Mouse (Mus musculus): Measurements from ENCODE around the gene Gm10142. TPM values are rescaled to one million over a fixed set of nuclear protein-coding genes. Genes with fewer than 3 reads are reported as not detected.

The Gm10142 gene
- polyA plus RNA-seq (2017; shearing (Covaris generic)) = not detected

DNA sequence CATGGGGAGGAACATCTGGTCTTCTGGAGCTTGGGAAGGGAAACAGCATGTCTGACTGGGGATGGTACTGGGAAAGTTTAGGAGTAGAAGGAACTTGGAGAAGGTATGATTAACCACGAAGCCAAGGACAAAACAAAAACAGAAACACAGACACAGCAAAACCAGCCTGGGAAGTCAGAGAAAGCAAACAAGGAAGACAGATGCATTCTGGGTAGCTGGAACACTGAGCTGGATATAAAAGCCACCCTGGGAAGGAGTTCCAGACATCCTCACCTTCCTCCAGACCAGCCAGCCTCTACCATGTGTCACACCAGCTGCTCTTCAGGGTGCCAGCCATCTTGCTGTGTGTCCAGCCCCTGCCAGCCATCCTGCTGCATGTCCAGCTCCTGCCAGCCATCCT is at the start of gene Gm10142:
Gm10142 (plus strand) TSS at position 301 of the 400 bp plus-strand sequence.

DNA sequence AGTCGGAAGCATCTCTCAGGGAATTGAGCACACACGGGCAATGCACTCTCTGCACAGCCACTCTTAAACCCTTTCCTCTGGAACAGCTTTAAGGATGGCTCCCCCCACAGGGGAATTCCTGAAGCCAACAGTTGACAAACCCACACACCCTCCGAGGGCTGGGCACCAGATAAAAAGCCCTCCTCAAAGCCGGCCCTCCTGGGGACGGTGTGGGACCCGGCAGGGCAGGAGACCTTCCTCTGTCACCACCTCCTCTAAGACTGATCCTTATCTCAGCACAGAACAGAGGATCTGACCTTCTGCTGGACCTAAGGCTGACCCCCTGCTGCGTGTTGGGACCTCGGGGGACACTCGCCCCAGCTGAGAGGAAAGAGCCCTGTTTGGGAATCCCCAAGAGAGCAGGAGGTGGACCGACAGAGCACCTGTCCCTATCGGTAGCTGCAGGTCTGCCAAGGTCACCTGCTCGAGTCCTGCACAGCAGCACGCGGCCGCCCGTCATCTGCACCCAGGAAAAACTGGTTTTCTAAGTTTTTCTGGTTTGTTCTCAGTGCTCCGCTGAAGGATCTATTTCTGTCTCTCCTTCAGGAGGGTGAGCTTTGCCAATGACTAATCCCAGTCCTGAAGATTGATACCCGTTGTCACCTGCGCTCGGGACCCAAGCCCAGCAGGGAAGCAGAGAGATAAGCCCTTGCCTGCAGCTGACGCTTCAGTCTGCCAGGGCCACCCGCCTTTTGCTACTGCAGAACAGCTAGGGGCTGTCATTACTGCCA is 29.5 kb upstream of the Gm10142 start, which contains the start of gene Tspear:
Tspear (plus strand) TSS at position 675 of the 770 bp plus-strand sequence.

DNA sequence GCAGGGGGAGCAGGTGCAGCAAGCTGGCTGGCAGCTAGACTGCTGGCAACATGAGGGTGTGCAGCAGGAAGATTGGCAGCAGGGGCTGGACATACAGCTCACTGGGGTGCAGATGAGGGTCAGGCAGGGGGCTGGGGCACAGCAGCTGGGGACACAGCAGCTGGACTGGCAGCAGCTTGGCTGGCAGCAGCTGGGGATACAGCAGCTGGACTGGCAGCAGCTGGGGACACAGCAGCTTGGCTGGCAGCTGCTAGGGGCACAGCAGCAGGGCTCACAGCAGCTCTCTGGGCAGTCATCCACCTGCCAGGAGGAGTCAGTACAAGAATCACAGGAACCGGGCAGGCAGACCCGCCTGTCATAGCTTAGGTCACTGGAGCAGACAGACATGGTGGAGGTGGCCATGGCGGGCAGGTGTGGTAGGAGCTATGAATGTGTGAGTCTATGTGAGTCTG is 25.2 kb upstream of the Gm10142 start, which contains the start of gene Gm19402:
Gm19402 (minus strand) TSS at position 402 of the 452 bp plus-strand sequence.

DNA sequence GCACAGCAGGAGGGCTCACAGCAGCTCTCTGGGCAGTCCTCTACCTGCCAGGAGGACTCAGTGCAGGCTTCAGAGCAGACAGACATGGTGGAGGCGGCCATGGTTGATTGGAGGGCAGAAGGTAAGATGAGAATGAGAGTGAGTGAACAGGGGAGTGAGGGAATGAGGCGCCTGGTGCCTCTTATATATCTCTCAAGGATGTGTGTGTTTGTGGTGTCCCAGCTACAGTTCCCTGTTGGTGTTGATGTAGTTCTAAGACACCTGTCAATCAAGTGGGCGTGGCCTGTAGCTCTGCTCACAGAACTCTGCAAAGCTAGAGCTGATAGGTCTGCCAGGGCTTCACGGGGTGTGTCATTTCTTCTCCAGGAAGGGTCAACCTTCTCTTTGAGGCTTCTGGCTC is 18.5 kb upstream of the Gm10142 start, which contains the start of gene Gm9508:
Gm9508 (minus strand) TSS at position 101 of the 400 bp plus-strand sequence.

DNA sequence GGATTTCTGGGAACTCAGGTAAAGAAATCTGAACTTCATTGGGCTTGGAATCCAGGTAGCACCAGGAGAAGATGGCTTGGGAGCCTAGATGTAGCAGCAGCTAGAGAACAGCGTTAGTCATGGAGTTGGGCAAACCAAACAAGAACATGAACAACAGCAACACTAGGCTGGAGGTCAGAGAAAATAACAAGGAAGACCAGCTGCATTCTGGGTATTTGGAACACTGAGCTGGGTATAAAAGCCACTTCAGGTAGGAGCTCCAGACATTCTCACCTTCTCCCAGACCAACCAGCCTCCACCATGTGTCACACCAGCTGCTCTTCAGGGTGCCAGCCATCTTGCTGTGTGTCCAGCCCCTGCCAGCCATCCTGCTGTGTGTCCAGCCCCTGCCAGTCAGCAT is 9.3 kb upstream of the Gm10142 start, which contains the start of gene Gm10272:
Gm10272 (plus strand) TSS at position 301 of the 400 bp plus-strand sequence.

DNA sequence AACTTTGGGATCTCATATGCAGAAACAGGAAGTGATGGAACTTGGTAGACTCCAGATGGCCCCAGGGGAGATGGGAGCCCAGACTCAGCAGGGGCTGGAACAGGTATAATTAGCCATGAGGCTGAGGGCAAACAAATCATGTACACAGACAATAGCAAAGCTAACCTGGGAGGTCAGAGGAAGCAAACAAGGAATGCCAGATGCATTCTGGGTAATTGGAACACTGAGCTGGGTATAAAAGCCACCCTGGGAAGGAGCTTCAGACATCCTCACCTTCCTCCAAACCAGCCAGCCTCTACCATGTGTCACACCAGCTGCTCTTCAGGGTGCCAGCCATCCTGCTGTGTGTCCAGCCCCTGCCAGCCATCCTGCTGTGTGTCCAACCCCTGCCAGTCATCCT is 4.5 kb upstream of the Gm10142 start, which contains the start of gene Gm10024:
Gm10024 (plus strand) TSS at position 301 of the 400 bp plus-strand sequence.

DNA sequence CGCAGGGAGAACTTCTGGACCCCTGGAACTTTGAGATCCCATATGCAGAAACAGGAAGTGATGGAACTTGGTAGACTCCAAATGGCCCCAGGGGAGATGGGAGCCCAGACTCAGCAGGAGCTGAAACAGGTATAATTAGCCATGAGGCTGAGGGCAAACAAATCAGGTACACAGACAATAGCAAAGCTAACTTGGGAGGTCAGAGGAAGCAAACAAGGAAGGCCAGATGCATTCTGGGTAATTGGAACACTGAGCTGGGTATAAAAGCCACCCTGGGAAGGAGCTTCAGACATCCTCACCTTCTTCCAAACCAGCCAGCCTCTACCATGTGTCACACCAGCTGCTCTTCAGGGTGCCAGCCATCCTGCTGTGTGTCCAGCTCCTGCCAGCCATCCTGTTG is 4.7 kb downstream of the Gm10142 start, which contains the start of gene Krtap12-1:
Krtap12-1 (plus strand) TSS at position 301 of the 400 bp plus-strand sequence.

DNA sequence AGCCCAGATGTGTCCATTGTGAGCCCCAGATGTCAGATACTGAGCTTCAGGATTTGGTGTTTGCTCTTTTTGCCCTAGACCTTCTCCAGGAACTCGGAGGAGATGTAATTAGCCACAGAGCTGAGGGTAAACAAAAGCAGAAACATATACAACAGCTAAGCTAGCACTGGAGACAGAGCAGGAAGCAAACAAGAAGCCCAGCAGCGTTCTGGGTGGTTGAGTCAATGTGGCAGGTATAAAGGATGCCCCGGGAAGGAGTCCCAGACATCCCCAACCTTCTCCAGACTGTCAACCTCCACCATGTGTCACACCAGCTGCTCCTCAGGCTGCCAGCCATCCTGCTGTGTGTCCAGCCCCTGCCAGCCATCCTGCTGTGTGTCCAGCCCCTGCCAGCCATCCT is 10.6 kb downstream of the Gm10142 start, which contains the start of gene Gm10100:
Gm10100 (plus strand) TSS at position 301 of the 400 bp plus-strand sequence.

DNA sequence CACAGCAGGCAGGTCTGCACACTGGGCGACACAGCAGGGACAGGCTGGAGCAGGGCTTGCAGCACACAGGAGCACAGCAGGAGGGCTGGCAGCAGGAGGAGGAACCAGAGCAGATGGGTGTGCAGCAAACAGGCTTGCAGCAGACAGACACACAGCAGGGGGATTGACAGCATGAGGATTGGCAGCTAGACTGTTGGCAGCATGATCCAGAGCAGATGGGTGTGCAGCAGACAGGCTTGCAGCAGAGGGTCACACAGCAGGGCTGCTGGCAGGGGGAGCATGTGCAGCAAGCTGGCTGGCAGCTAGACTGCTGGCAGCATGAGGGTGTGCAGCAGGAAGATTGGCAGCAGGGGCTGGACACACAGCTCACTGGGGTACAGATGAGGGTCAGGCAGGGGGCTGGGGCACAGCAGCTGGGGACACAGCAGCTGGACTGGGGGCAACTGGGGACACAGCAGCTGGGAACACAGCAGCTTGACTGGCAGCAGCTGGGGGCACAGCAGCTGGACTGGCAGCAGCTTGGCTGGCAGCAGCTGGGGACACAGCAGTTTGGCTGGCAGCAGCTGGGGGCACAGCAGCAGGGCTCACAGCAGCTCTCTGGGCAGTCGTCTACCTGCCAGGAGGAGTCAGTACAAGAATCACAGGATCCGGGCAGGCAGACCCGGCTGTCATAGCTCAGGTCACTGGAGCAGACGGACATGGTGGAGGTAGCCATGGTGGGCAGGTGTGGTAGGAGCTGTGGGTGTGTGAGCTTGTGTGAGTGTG is 26.5 kb downstream of the Gm10142 start, which contains the start of gene Gm18596:
Gm18596 (minus strand) TSS at position 715 of the 765 bp plus-strand sequence.

DNA sequence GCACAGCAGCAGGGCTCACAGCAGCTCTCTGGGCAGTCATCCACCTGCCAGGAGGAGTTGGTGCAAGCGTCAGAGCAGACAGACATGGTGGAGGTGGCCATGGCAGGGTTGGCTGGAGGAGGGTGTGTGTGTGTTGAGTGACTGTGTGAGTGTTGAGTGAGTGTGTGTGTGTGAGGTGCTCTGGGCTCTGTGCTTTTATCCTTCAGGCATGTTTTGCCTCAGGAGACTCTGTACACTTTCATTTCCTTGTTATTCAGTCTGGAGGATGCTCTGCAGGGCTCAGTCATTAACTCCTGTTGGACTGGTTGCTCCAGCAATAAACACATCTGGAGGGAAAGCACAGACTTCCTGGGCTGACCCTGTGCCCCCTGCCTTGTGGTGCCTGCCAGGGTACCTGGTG is 35.6 kb downstream of the Gm10142 start, which contains the start of gene Gm9736:
Gm9736 (minus strand) TSS at position 101 of the 400 bp plus-strand sequence.

DNA sequence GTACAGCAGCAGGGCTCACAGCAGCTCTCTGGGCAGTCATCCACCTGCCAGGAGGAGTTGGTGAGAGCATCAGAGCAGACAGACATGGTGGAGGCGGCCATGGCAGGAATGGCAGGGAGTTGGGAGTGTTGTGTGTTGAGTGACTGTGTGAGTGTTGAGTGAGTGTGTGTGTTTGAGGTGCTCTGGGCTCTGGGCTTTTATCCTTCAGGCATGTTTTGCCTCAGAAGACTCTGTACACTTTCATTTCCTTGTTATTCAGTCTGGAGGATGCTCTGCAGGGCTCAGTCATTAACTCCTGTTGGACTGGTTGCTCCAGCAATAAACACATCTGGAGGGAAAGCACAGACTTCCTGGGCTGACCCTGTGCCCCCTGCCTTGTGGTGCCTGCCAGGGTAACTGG is 44.0 kb downstream of the Gm10142 start, which contains the start of gene Gm3233:
Gm3233 (minus strand) TSS at position 101 of the 400 bp plus-strand sequence.

Other genes starting within 250 kb of the Gm10142 start
- 10 to 100 TPM; 49.3 to 61.8 TPM for gene Fam207a, start 200.0 kb upstream of the Gm10142 start, polyA plus RNA-seq (2017; shearing (Covaris generic))
- 100 to 1,000 TPM; 393 to 587 TPM for gene Itgb2, start 185.6 kb upstream of the Gm10142 start, polyA plus RNA-seq (2017; shearing (Covaris generic))
- gene Pttg1ip, start 134.1 kb upstream of the Gm10142 start, polyA plus RNA-seq (2017; shearing (Covaris generic)) = 10 to 100 TPM; 80.5 to 89.8 TPM
- gene Sumo3, start 109.7 kb upstream of the Gm10142 start, polyA plus RNA-seq (2017; shearing (Covaris generic)) = 100 to 1,000 TPM; 101 to 149 TPM
- gene Gm49325, start 109.6 kb upstream of the Gm10142 start, polyA plus RNA-seq (2017; shearing (Covaris generic)) = not detected
- gene Ube2g2, start 93.5 kb upstream of the Gm10142 start, polyA plus RNA-seq (2017; shearing (Covaris generic)) = 10 to 100 TPM; 44.2 to 47.5 TPM
- under 1 TPM; 0.29 to 0.33 TPM for gene Tspear, start 29.2 kb upstream of the Gm10142 start, polyA plus RNA-seq (2017; shearing (Covaris generic))
- not detected for gene Gm19402, start 25.1 kb upstream of the Gm10142 start, polyA plus RNA-seq (2017; shearing (Covaris generic))
- not detected for gene Gm9508, start 18.6 kb upstream of the Gm10142 start, polyA plus RNA-seq (2017; shearing (Covaris generic))
- not detected for gene Gm10272, start 9.2 kb upstream of the Gm10142 start, polyA plus RNA-seq (2017; shearing (Covaris generic))
- gene Gm10024, start 4.3 kb upstream of the Gm10142 start, polyA plus RNA-seq (2017; shearing (Covaris generic)) = under 1 TPM in 1 of 2 experiments, not detected in 1; 0.65 TPM
- not detected for gene Krtap12-1, start 4.8 kb downstream of the Gm10142 start, polyA plus RNA-seq (2017; shearing (Covaris generic))
- not detected for gene Gm10100, start 10.7 kb downstream of the Gm10142 start, polyA plus RNA-seq (2017; shearing (Covaris generic))
- not detected for gene Gm18596, start 26.8 kb downstream of the Gm10142 start, polyA plus RNA-seq (2017; shearing (Covaris generic))
- gene Gm9736, start 35.5 kb downstream of the Gm10142 start, polyA plus RNA-seq (2017; shearing (Covaris generic)) = not detected
- not detected for gene Gm3233, start 43.9 kb downstream of the Gm10142 start, polyA plus RNA-seq (2017; shearing (Covaris generic))
- not detected for gene Gm3238, start 55.5 kb downstream of the Gm10142 start, polyA plus RNA-seq (2017; shearing (Covaris generic))
- gene Gm7138, start 61.1 kb downstream of the Gm10142 start, polyA plus RNA-seq (2017; shearing (Covaris generic)) = not detected
- not detected for gene Gm3250, start 66.7 kb downstream of the Gm10142 start, polyA plus RNA-seq (2017; shearing (Covaris generic))
- gene Gm7137, start 72.4 kb downstream of the Gm10142 start, polyA plus RNA-seq (2017; shearing (Covaris generic)) = not detected
- gene Gm9639, start 79.3 kb downstream of the Gm10142 start, polyA plus RNA-seq (2017; shearing (Covaris generic)) = not detected
- not detected for gene Gm19668, start 83.3 kb downstream of the Gm10142 start, polyA plus RNA-seq (2017; shearing (Covaris generic))
- not detected for gene Gm9507, start 96.0 kb downstream of the Gm10142 start, polyA plus RNA-seq (2017; shearing (Covaris generic))
- gene Gm2696, start 98.9 kb downstream of the Gm10142 start, polyA plus RNA-seq (2017; shearing (Covaris generic)) = not detected
- gene Krtap10-4, start 111.3 kb downstream of the Gm10142 start, polyA plus RNA-seq (2017; shearing (Covaris generic)) = under 1 TPM in 1 of 2 experiments, not detected in 1; 0.21 TPM
- not detected for gene Krtap10-10, start 120.1 kb downstream of the Gm10142 start, polyA plus RNA-seq (2017; shearing (Covaris generic))
- not detected for gene Gm36176, start 131.0 kb downstream of the Gm10142 start, polyA plus RNA-seq (2017; shearing (Covaris generic))
- gene Gm10318, start 137.1 kb downstream of the Gm10142 start, polyA plus RNA-seq (2017; shearing (Covaris generic)) = not detected
- not detected for gene Gm3285, start 146.2 kb downstream of the Gm10142 start, polyA plus RNA-seq (2017; shearing (Covaris generic))
- gene Lrrc3, start 186.7 kb downstream of the Gm10142 start, polyA plus RNA-seq (2017; shearing (Covaris generic)) = under 1 TPM in 1 of 2 experiments, not detected in 1; 0.22 TPM

All from activated CD4-positive, CD25-positive, alpha-beta regulatory T cell (primary cell).